Mouse (Mus musculus): ENCODE data around the gene Olfr691.

DNA sequence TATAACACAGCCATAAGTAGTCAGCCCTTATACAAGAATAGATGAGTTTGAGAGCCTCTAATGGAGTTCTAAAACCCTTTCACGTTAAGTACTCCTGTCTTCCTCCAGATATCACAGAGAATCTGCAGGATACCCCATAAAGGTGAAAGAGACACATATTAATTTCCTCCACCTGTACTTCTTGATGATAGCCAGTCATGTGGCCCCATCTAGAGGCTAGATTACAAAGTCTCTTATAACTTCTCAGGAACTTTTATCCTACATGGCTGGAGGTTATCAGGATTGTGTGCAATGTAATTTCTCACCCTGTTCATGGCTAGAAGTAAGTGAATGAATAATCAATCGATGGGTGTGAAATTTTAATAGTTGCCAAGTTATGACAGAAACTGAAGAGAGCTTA is 16.8 kb downstream of the Olfr691 start:
- TF ChIP-seq CTCF (IDR thresholded peaks at IDR 0.05; ENCODE audit: low read depth) (no peak), EP300 (IDR thresholded peaks at IDR 0.05; ENCODE audit: low read depth) (no peak)

All from liver, embryonic 14.5 days (tissue).